8 mouse cellular contexts compared by ENCODE assay signal in genomic region chr15:98692171-98692715, GRCm38 (mm10). TPM values are rescaled to one million over a fixed set of nuclear protein-coding genes. Genes with fewer than 3 reads are reported as not detected.
DNase-seq lines count a peak whose midpoint lies in the region; ATAC-seq and TF ChIP-seq lines count a peak whose summit lies in the region.
"Had no signal": no experiment of that assay in that cellular context is flagged by ENCODE, and none has a peak within 500 bp of the region (broad histone marks: within the 10 kb centered on the region; RNA-seq: fewer than 3 reads in every experiment).

No protein-coding gene starts in this region.

- no peaks in the 10 kb centered on the region for H3K36me3 ChIP-seq in lung, postnatal 0 days (ENCODE audit: insufficient read depth, low read length)
- no peaks in the 10 kb centered on the region for H3K36me3 ChIP-seq in forebrain, embryonic 11.5 days (ENCODE audit: control insufficient read depth, insufficient read depth, low read length)

- H3K4me1 ChIP-seq in lung, postnatal 0 days (ENCODE audit: insufficient read depth, low read depth, low read length), result peaks cover 7% of the 10 kb centered on the region
- H3K4me1 ChIP-seq in forebrain, embryonic 11.5 days (replicated peaks; ENCODE audit: control insufficient read depth, insufficient read depth, low read length), result peaks cover 13% of the 10 kb centered on the region

- ATAC-seq in lung, postnatal 0 days, result peak; percentile 85
- no peak for ATAC-seq in forebrain, embryonic 11.5 days (replicated peaks; ENCODE audit: low FRiP score)

- 8% methylated on average over 11 of the region's 11 CpGs for WGBS in lung, postnatal 0 days
- 57% methylated on average over 11 of the region's 11 CpGs for WGBS in forebrain, embryonic 11.5 days

- intact Hi-C loops in heart, postnatal 14 days (cut with DNase I), result no loop called here

- TF ChIP-seq CTCF in lung, postnatal 0 days (IDR thresholded peaks at IDR 0.05), result no peak

- H3K4me2 ChIP-seq in lung, postnatal 0 days (replicated peaks; ENCODE audit: low read depth, low read length), result no peak overlapping the region
- H3K4me2 ChIP-seq in forebrain, embryonic 11.5 days (ENCODE audit: low read depth, low read length, severe bottlenecking), result no peak overlapping the region

- no peaks in the 10 kb centered on the region for H3K27me3 ChIP-seq in lung, postnatal 0 days (replicated peaks; ENCODE audit: insufficient read depth, low read length)
- no peaks in the 10 kb centered on the region for H3K27me3 ChIP-seq in forebrain, embryonic 11.5 days (ENCODE audit: control insufficient read depth, insufficient read depth, low read length)

- no peak overlapping the region for H3K4me3 ChIP-seq in lung, postnatal 0 days (ENCODE audit: low read depth, low read length)
- H3K4me3 ChIP-seq in forebrain, embryonic 11.5 days (ENCODE audit: low read depth, low read length), result no peak overlapping the region

- no peaks in the 10 kb centered on the region for H3K9me3 ChIP-seq in lung, postnatal 0 days (ENCODE audit: low read length)
- no peaks in the 10 kb centered on the region for H3K9me3 ChIP-seq in forebrain, embryonic 11.5 days (ENCODE audit: control insufficient read depth, low read length)

- DNase-seq in NIH3T3 (ENCODE audit: low read depth), result peak; percentile 76
- DNase-seq in embryo, embryonic 9.5 days (ENCODE audit: extremely low spot score), result peak; percentile 21
- peak; percentile 47 to 61 for DNase-seq in heart, postnatal 14 days
- DNase-seq in lung, postnatal 0 days (ENCODE audit: low spot score), result peak; percentile 81
- DNase-seq in layer of hippocampus, postnatal 25 days (ENCODE audit: extremely low spot score in 1 of 2, low spot score in 1 of 2), result no peak
- DNase-seq in forebrain, embryonic 11.5 days (ENCODE audit: low spot score), result no peak
- DNase-seq in right cerebral cortex, postnatal 25 days, result no peak

- 0 out of 2 replicates have a peak overlapping the region, but pooled peaks have one; percentile 20 for H3K27ac ChIP-seq in lung, postnatal 0 days (ENCODE audit: low read length)
- H3K27ac ChIP-seq in forebrain, embryonic 11.5 days (ENCODE audit: low read depth, low read length), result no peak overlapping the region
- H3K27ac ChIP-seq: macrophage had no signal

- no peak overlapping the region for H3K9ac ChIP-seq in lung, postnatal 0 days (replicated peaks; ENCODE audit: low read depth)
- H3K9ac ChIP-seq in forebrain, embryonic 11.5 days (ENCODE audit: low read length), result no peak overlapping the region

- peak; percentile 76 for TF ChIP-seq EP300 in lung, postnatal 0 days (IDR thresholded peaks at IDR 0.05)

RNA-seq across cellular contexts. Expression of gene Rnd1, which starts 15.0 kb away (rescaled TPM):
- 1 to 10 TPM in 1 of 2 experiments, under 1 TPM in 1; 0.69 to 1.0 TPM for total RNA-seq in heart, postnatal 14 days (2021)
- 3.1 and 3.9 TPM in 2 replicates for polyA plus RNA-seq in lung, postnatal 0 days (2015; fragmentation: Nextera tagmentation; extraction: Ambion mirVana)
- 1 to 10 TPM; 8.3 to 9.4 TPM for total RNA-seq in layer of hippocampus, postnatal 25 days (2021)
- 1.9 and 2.8 TPM in 2 replicates for polyA plus RNA-seq in forebrain, embryonic 11.5 days (2014; fragmentation: Nextera tagmentation; extraction: Ambion mirVana)

RNA-seq across cellular contexts. Expression of gene Ccdc65, which starts 15.8 kb away (rescaled TPM):
- total RNA-seq in heart, postnatal 14 days (2021), result under 1 TPM; 0.29 to 0.72 TPM
- 3.7 and 5.1 TPM in 2 replicates for polyA plus RNA-seq in lung, postnatal 0 days (2015; fragmentation: Nextera tagmentation; extraction: Ambion mirVana)
- 10 to 100 TPM in 1 of 2 experiments, 1 to 10 TPM in 1; 9.0 to 11.1 TPM for total RNA-seq in layer of hippocampus, postnatal 25 days (2021)
- polyA plus RNA-seq in forebrain, embryonic 11.5 days (2014; fragmentation: Nextera tagmentation; extraction: Ambion mirVana), result 0.92 and 1.3 TPM in 2 replicates

RNA-seq across cellular contexts. Expression of gene Ddx23, which starts 29.5 kb away (rescaled TPM):
- 10 to 100 TPM; 51.0 to 53.9 TPM for total RNA-seq in heart, postnatal 14 days (2021)
- polyA plus RNA-seq in lung, postnatal 0 days (2015; fragmentation: Nextera tagmentation; extraction: Ambion mirVana), result 14.5 and 17.5 TPM in 2 replicates
- total RNA-seq in layer of hippocampus, postnatal 25 days (2021), result 10 to 100 TPM; 75.8 to 79.9 TPM
- polyA plus RNA-seq in forebrain, embryonic 11.5 days (2014; fragmentation: Nextera tagmentation; extraction: Ambion mirVana), result 24.2 and 31.2 TPM in 2 replicates

RNA-seq across cellular contexts. Expression of gene Fkbp11, which starts 35.8 kb away (rescaled TPM):
- 1 to 10 TPM; 4.6 to 5.0 TPM for total RNA-seq in heart, postnatal 14 days (2021)
- polyA plus RNA-seq in lung, postnatal 0 days (2015; fragmentation: Nextera tagmentation; extraction: Ambion mirVana), result 45.2 and 45.5 TPM in 2 replicates
- 1 to 10 TPM; 1.0 to 1.5 TPM for total RNA-seq in layer of hippocampus, postnatal 25 days (2021)
- 6.1 and 6.7 TPM in 2 replicates for polyA plus RNA-seq in forebrain, embryonic 11.5 days (2014; fragmentation: Nextera tagmentation; extraction: Ambion mirVana)

Comparison
In these comparisons a context has a peak if more than half of its experiments do, and no peak if none do; other contexts are left out.
1. DNase-seq: peak in NIH3T3 (single experiment), embryo, embryonic 9.5 days (single experiment), heart, postnatal 14 days (2 of 2) and lung, postnatal 0 days (single experiment); none in layer of hippocampus, postnatal 25 days (0 of 2), forebrain, embryonic 11.5 days (single experiment) and right cerebral cortex, postnatal 25 days (single experiment).
2. RNA of gene Rnd1, which starts 15.0 kb away (total RNA-seq): 8.3 to 9.4 TPM in layer of hippocampus, postnatal 25 days; 0.69 to 1.0 TPM in heart, postnatal 14 days; every median in the first group is over 4 times any median in the second.
3. RNA of gene Ccdc65, which starts 15.8 kb away (total RNA-seq): 9.0 to 11.1 TPM in layer of hippocampus, postnatal 25 days; 0.29 to 0.72 TPM in heart, postnatal 14 days; every median in the first group is over 4 times any median in the second.